Mouse (Mus musculus) brain, embryonic 14.5 days (tissue): ENCODE results near the gene Ttll11. TPM values are rescaled to one million over a fixed set of nuclear protein-coding genes. Genes with fewer than 3 reads are reported as not detected.

Experiments used
- DNase-seq: peaks from one replicate; pipeline ENCODE4 v3.0.0-alpha.2; 2011; ENCODE audit warnings: low read depth
- CTCF ChIP-seq: fragments of 200-500 bp; IDR thresholded peaks from 2 replicates; pipeline ENCODE4 v1.5.1; 2012; ENCODE audit warnings: inconsistent platforms, mild to moderate bottlenecking, moderate library complexity, borderline replicate concordance; ENCODE audit not compliant: insufficient read depth, insufficient read length; ENCODE audit errors: extremely low read depth
- POLR2A ChIP-seq: fragments of 200-500 bp; IDR thresholded peaks from 2 replicates; pipeline ENCODE4 v1.6.1; 2012; ENCODE audit warnings: mild to moderate bottlenecking, inconsistent platforms, borderline replicate concordance; ENCODE audit not compliant: poor library complexity, insufficient read depth, insufficient read length, severe bottlenecking; ENCODE audit errors: extremely low read depth
- polyA plus RNA-seq: library from polyadenylated mRNA; depleted of rRNA; stranded (reverse); fragments of >200 nt; gene quantifications from 2 replicates; pipeline ENCODE4 v1.2.3, GENCODE M21; 2012

Ttll11 gene
- polyA plus RNA-seq, 1 experiment = 9.3 TPM

- TF ChIP-seq CTCF = no peak
- TF ChIP-seq POLR2A = no peak
- DNase-seq = no peak
Observed at GRCm38 (mm10) chr2:35963280-35963679, 16.4 kb downstream of the Ttll11 start.

DNA sequence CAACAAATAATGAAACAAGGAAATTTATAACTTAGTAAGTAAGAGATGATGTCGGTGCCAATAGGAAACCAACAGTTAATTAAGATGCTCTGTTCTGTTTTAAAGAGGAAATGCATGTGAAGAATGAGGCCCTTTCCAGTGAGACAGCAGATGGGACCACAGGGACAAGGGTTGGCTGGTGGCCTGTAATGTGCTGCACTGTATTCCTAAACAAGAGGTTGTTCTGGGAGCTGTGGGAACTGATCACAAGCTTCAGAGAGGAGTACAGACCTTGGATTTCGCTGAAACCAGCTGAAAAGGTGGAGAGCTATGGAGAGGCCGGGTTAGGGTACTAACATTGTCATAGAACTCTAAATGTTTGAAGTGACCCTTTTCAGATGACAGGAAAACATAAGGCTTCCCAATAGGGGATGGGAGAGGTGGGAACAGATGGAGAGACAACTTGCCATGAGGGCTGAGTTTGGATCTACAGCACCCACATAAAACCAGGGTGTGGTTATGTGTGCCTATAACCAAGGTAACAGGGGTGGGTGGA, 18.1 kb downstream of the Ttll11 start:
- DNase-seq = no peak
- TF ChIP-seq POLR2A = no peak
- TF ChIP-seq CTCF = no peak

GRCm38 (mm10) chr2:35957471-35958140, 22.1 kb downstream of the Ttll11 start:
- no peak for DNase-seq
- no peak for TF ChIP-seq CTCF
- TF ChIP-seq POLR2A = no peak

GRCm38 (mm10) chr2:35955211-35955610, 24.5 kb downstream of the Ttll11 start:
- TF ChIP-seq CTCF (no peak), POLR2A (no peak)
- no peak for DNase-seq

- no peak for TF ChIP-seq CTCF
- no peak for TF ChIP-seq POLR2A
- DNase-seq = peak; percentile 33
Observed at GRCm38 (mm10) chr2:35952187-35952958, 27.3 kb downstream of the Ttll11 start.

GRCm38 (mm10) chr2:35944896-35945295, 34.8 kb downstream of the Ttll11 start:
- TF ChIP-seq CTCF = no peak
- TF ChIP-seq POLR2A = no peak
- peak; percentile 26 for DNase-seq

- TF ChIP-seq CTCF (no peak), POLR2A (no peak)
- no peak for DNase-seq
Observed at GRCm38 (mm10) chr2:35942960-35943359, 36.8 kb downstream of the Ttll11 start.

- TF ChIP-seq CTCF (no peak), POLR2A (no peak)
- no peak for DNase-seq
Observed at GRCm38 (mm10) chr2:35935045-35935444, 44.7 kb downstream of the Ttll11 start.

- DNase-seq = no peak
- TF ChIP-seq CTCF = no peak
- no peak for TF ChIP-seq POLR2A
Observed at GRCm38 (mm10) chr2:35933116-35933515, 46.6 kb downstream of the Ttll11 start.

GRCm38 (mm10) chr2:35931619-35932018, 48.1 kb downstream of the Ttll11 start:
- 0 out of 2 replicates have a peak, but pooled peaks have one; percentile 12 for TF ChIP-seq CTCF
- TF ChIP-seq POLR2A = no peak
- no peak for DNase-seq

GRCm38 (mm10) chr2:35930498-35931149, 49.1 kb downstream of the Ttll11 start:
- peak; percentile 92 for DNase-seq
- TF ChIP-seq CTCF (peak; percentile 95), POLR2A (no peak)
